Mouse (Mus musculus) hindbrain, embryonic 14.5 days (tissue): ENCODE results near the gene Gm10192. TPM values are rescaled to one million over a fixed set of nuclear protein-coding genes. Genes with fewer than 3 reads are reported as not detected.
A peak's percentile ranks its signal among the peaks of the same experiment; 100 is the strongest.

Experiments used
- ATAC-seq: fragments of 200-750 bp; cut with Nextera tagmentation; 2 replicates; pipeline ENCODE4 v1.8.0; 2017; ENCODE audit warnings: moderate number of reproducible peaks, mild to moderate bottlenecking, moderate TSS enrichment, moderate library complexity; ENCODE audit not compliant: low FRiP score
- DNase-seq: peaks from one replicate; pipeline ENCODE4 v3.0.0-alpha.2; 2015; ENCODE audit warnings: low spot score
- H3K27ac ChIP-seq: fragments of 300-500 bp; sonication (generic); 2 replicates; pipeline ENCODE4 v1.5.1; 2014; ENCODE audit warnings: mild to moderate bottlenecking, moderate library complexity
- H3K27me3 ChIP-seq: fragments of 300-500 bp; sonication (generic); 2 replicates; pipeline ENCODE4 v1.6.1; 2014; ENCODE audit warnings: mild to moderate bottlenecking, low read length, mixed read lengths; ENCODE audit not compliant: control insufficient read depth, insufficient read depth
- H3K36me3 ChIP-seq: fragments of 300-500 bp; sonication (generic); replicated peaks from 2 replicates; pipeline ENCODE4 v1.6.1; 2014; ENCODE audit not compliant: control insufficient read depth, insufficient read depth
- H3K4me1 ChIP-seq: fragments of 300-500 bp; sonication (generic); replicated peaks from 2 replicates; pipeline ENCODE4 v1.6.1; 2014; ENCODE audit warnings: antibody characterized with exemption, low read length, mixed read lengths; ENCODE audit not compliant: control insufficient read depth, insufficient read depth
- H3K4me2 ChIP-seq: fragments of 300-500 bp; sonication (generic); replicated peaks from 2 replicates; pipeline ENCODE4 v1.6.1; 2014; ENCODE audit warnings: mild to moderate bottlenecking, moderate library complexity
- H3K4me3 ChIP-seq: fragments of 300-500 bp; sonication (generic); replicated peaks from 2 replicates; pipeline ENCODE4 v1.5.1; 2014; ENCODE audit warnings: mild to moderate bottlenecking, low read length
- H3K9ac ChIP-seq: fragments of 300-500 bp; sonication (generic); 2 replicates; pipeline ENCODE4 v1.6.1; 2014
- H3K9me3 ChIP-seq: fragments of 300-500 bp; sonication (generic); 2 replicates; pipeline ENCODE4 v1.6.1; 2016; ENCODE audit warnings: low read length; ENCODE audit not compliant: control insufficient read depth
- WGBS: fragments of 180-500 bp; shearing (Covaris S2); extraction: QIAGEN DNeasy Blood & Tissue Kit; methylation state at CpG from one replicate; pipeline ENCODE4 v1.1.7; 2014; 5-methylcytosine and 5-hydroxymethylcytosine counted together
- polyA plus RNA-seq: library from polyadenylated mRNA; unstranded; fragments of >200 nt; fragmentation: Nextera tagmentation; extraction: Ambion mirVana; gene quantifications from 2 replicates; pipeline ENCODE4 v1.2.1, GENCODE M21; 2014

Gene Gm10192
- polyA plus RNA-seq, 1 experiment from 2014 or later: not detected

GRCm38 (mm10) chr4:97156841-97157345, 26.1 kb downstream of the Gm10192 start:
- Histone ChIP-seq H3K27me3 (no peaks in the 10 kb centered on the region), H3K9me3 (no peaks in the 10 kb centered on the region), H3K36me3 (no peaks in the 10 kb centered on the region), H3K4me3 (no peak overlapping the region), H3K4me2 (peak overlapping the region; percentile 1; the same call in 1 of the 2 replicates), H3K4me1 (no peaks in the 10 kb centered on the region), H3K9ac (no peak overlapping the region), H3K27ac (peak overlapping the region; percentile 1; the same call in 1 of the 2 replicates)
- DNase-seq (no peak), ATAC-seq (no peak)
- 44% methylated on average over 10 of the region's 10 CpGs for WGBS

- Histone ChIP-seq H3K27me3 (no peaks in the 10 kb centered on the region), H3K36me3 (no peaks in the 10 kb centered on the region), H3K9ac (no peak overlapping the region), H3K4me3 (no peak overlapping the region), H3K27ac (no peak overlapping the region), H3K4me1 (no peaks in the 10 kb centered on the region), H3K9me3 (no peaks in the 10 kb centered on the region), H3K4me2 (no peak overlapping the region)
- DNase-seq (no peak), ATAC-seq (no peak)
- WGBS: 16% methylated on average over 3 of the region's 3 CpGs
These were observed 26.9 kb downstream of the Gm10192 start for GRCm38 (mm10) chr4:97156084-97156483.

- Histone ChIP-seq H3K9me3 (no peaks in the 10 kb centered on the region; the same call in 1 of the 2 replicates), H3K4me2 (no peak overlapping the region), H3K27me3 (no peaks in the 10 kb centered on the region), H3K27ac (no peak overlapping the region), H3K9ac (no peak overlapping the region), H3K4me3 (no peak overlapping the region), H3K36me3 (no peaks in the 10 kb centered on the region), H3K4me1 (no peaks in the 10 kb centered on the region)
- DNase-seq (no peak), ATAC-seq (no peak)
These were observed 29.4 kb downstream of the Gm10192 start for GRCm38 (mm10) chr4:97153554-97153953.

- Histone ChIP-seq H3K36me3 (no peaks in the 10 kb centered on the region), H3K4me3 (no peak overlapping the region), H3K4me2 (no peak overlapping the region), H3K9me3 (no peaks in the 10 kb centered on the region), H3K4me1 (no peaks in the 10 kb centered on the region), H3K27ac (no peak overlapping the region), H3K9ac (no peak overlapping the region), H3K27me3 (no peaks in the 10 kb centered on the region)
- DNase-seq: no peak
- 98% methylated on average over 2 of the region's 2 CpGs for WGBS
- ATAC-seq: no peak
These were observed 40.5 kb downstream of the Gm10192 start for GRCm38 (mm10) chr4:97142484-97142883.
